Mouse (Mus musculus): ENCODE results near the gene Fbxo6. TPM values are rescaled to one million over a fixed set of nuclear protein-coding genes. Genes with fewer than 3 reads are reported as not detected.
A peak's percentile ranks its signal among the peaks of the same experiment; 100 is the strongest.
"Not testable (repeated sequence)": the region's sequence is repeated elsewhere in the genome, so short reads cannot be mapped to it uniquely, and the experiment has no call there.

Gene Fbxo6
- polyA plus RNA-seq, 1 experiment from 2014 or later = 11.3 TPM

GRCm38 (mm10) chr4:148120555-148120954, 31.4 kb downstream of the Fbxo6 start:
- no peak for ATAC-seq (replicated peaks; ENCODE audit: insufficient number of reproducible peaks, low FRiP score, low TSS enrichment, low read depth)

GRCm38 (mm10) chr4:148119578-148119977, 32.4 kb downstream of the Fbxo6 start:
- DNase-seq (ENCODE audit: low spot score); H3K27ac ChIP-seq (replicated peaks; ENCODE audit: low read depth, low read length); H3K4me2 ChIP-seq (ENCODE audit: low read depth, low read length); H3K4me1 ChIP-seq (ENCODE audit: control insufficient read depth, insufficient read depth, low read length); H3K27me3 ChIP-seq (ENCODE audit: control insufficient read depth, insufficient read depth, low read length); H3K4me3 ChIP-seq (ENCODE audit: low read depth, low read length); H3K9me3 ChIP-seq (replicated peaks; ENCODE audit: control insufficient read depth, low read length); H3K9ac ChIP-seq (replicated peaks; ENCODE audit: low read length); ATAC-seq (replicated peaks; ENCODE audit: insufficient number of reproducible peaks, low FRiP score, low TSS enrichment, low read depth); H3K36me3 ChIP-seq (replicated peaks; ENCODE audit: control insufficient read depth, insufficient read depth, low read depth, low read length): not testable (repeated sequence)
- WGBS = 86% methylated on average over 9 of the region's 9 CpGs

More at GRCm38 (mm10) chr4:148120555-148120954, 31.4 kb downstream of the Fbxo6 start:
- H3K27me3 ChIP-seq (ENCODE audit: control insufficient read depth, insufficient read depth, low read length) = no peaks in the 10 kb centered on the region
- no peaks in the 10 kb centered on the region; the same call in 1 of the 2 replicates for H3K9me3 ChIP-seq (replicated peaks; ENCODE audit: control insufficient read depth, low read length)
- no peaks in the 10 kb centered on the region for H3K36me3 ChIP-seq (replicated peaks; ENCODE audit: control insufficient read depth, insufficient read depth, low read depth, low read length)
- no peak overlapping the region for H3K4me3 ChIP-seq (ENCODE audit: low read depth, low read length)
- no peak overlapping the region for H3K9ac ChIP-seq (replicated peaks; ENCODE audit: low read length)
- H3K4me2 ChIP-seq (ENCODE audit: low read depth, low read length) = no peak overlapping the region
- peaks cover 3% of the 10 kb centered on the region; the same call in 1 of the 2 replicates for H3K4me1 ChIP-seq (ENCODE audit: control insufficient read depth, insufficient read depth, low read length)
- H3K27ac ChIP-seq (replicated peaks; ENCODE audit: low read depth, low read length) = no peak overlapping the region
- no peak for DNase-seq (ENCODE audit: low spot score)
- 81% methylated on average over 9 of the region's 9 CpGs for WGBS

- no peak overlapping the region for H3K9ac ChIP-seq (replicated peaks; ENCODE audit: low read length)
- no peak overlapping the region for H3K4me3 ChIP-seq (ENCODE audit: low read depth, low read length)
- no peak overlapping the region for H3K27ac ChIP-seq (replicated peaks; ENCODE audit: low read depth, low read length)
- no peaks in the 10 kb centered on the region; the same call in 1 of the 2 replicates for H3K9me3 ChIP-seq (replicated peaks; ENCODE audit: control insufficient read depth, low read length)
- no peak overlapping the region for H3K4me2 ChIP-seq (ENCODE audit: low read depth, low read length)
- ATAC-seq (replicated peaks; ENCODE audit: insufficient number of reproducible peaks, low FRiP score, low TSS enrichment, low read depth) (no peak), DNase-seq (ENCODE audit: low spot score) (no peak)
- WGBS = 71% methylated on average over 4 of the region's 4 CpGs
- no peaks in the 10 kb centered on the region for H3K27me3 ChIP-seq (ENCODE audit: control insufficient read depth, insufficient read depth, low read length)
- H3K4me1 ChIP-seq (ENCODE audit: control insufficient read depth, insufficient read depth, low read length) = peaks cover 1% of the 10 kb centered on the region; the same call in 1 of the 2 replicates
- H3K36me3 ChIP-seq (replicated peaks; ENCODE audit: control insufficient read depth, insufficient read depth, low read depth, low read length) = no peaks in the 10 kb centered on the region
These were observed 34.5 kb downstream of the Fbxo6 start for GRCm38 (mm10) chr4:148117392-148117791.

- DNase-seq (ENCODE audit: low spot score) = no peak
- Histone ChIP-seq H3K27ac (replicated peaks; ENCODE audit: low read depth, low read length) (no peak overlapping the region), H3K36me3 (replicated peaks; ENCODE audit: control insufficient read depth, insufficient read depth, low read depth, low read length) (no peaks in the 10 kb centered on the region), H3K4me3 (ENCODE audit: low read depth, low read length) (no peak overlapping the region), H3K27me3 (ENCODE audit: control insufficient read depth, insufficient read depth, low read length) (no peaks in the 10 kb centered on the region), H3K4me2 (ENCODE audit: low read depth, low read length) (no peak overlapping the region), H3K9me3 (replicated peaks; ENCODE audit: control insufficient read depth, low read length) (no peaks in the 10 kb centered on the region; the same call in 1 of the 2 replicates), H3K4me1 (ENCODE audit: control insufficient read depth, insufficient read depth, low read length) (no peaks in the 10 kb centered on the region), H3K9ac (replicated peaks; ENCODE audit: low read length) (no peak overlapping the region)
- no peak for ATAC-seq (replicated peaks; ENCODE audit: insufficient number of reproducible peaks, low FRiP score, low TSS enrichment, low read depth)
- WGBS = 72% methylated on average over 4 of the region's 4 CpGs
These were observed 35.3 kb downstream of the Fbxo6 start for GRCm38 (mm10) chr4:148116657-148117056.

- Histone ChIP-seq H3K4me3 (ENCODE audit: low read depth, low read length) (no peak overlapping the region), H3K36me3 (replicated peaks; ENCODE audit: control insufficient read depth, insufficient read depth, low read depth, low read length) (no peaks in the 10 kb centered on the region), H3K9ac (replicated peaks; ENCODE audit: low read length) (peak overlapping the region; percentile 41), H3K27ac (replicated peaks; ENCODE audit: low read depth, low read length) (no peak overlapping the region), H3K27me3 (ENCODE audit: control insufficient read depth, insufficient read depth, low read length) (no peaks in the 10 kb centered on the region), H3K9me3 (replicated peaks; ENCODE audit: control insufficient read depth, low read length) (no peaks in the 10 kb centered on the region; the same call in 1 of the 2 replicates), H3K4me1 (ENCODE audit: control insufficient read depth, insufficient read depth, low read length) (no peaks in the 10 kb centered on the region), H3K4me2 (ENCODE audit: low read depth, low read length) (no peak overlapping the region)
- 3% methylated on average over 15 of the region's 15 CpGs for WGBS
- ATAC-seq (replicated peaks; ENCODE audit: insufficient number of reproducible peaks, low FRiP score, low TSS enrichment, low read depth) = 0 out of 2 replicates have a peak, but pooled peaks have one; percentile 10
- peak; percentile 72 for DNase-seq (ENCODE audit: low spot score)
These were observed 36.5 kb downstream of the Fbxo6 start for GRCm38 (mm10) chr4:148115467-148115866.

GRCm38 (mm10) chr4:148114758-148115391, 37.1 kb downstream of the Fbxo6 start:
- peak overlapping the region; percentile 44 for H3K9ac ChIP-seq (replicated peaks; ENCODE audit: low read length)
- no peaks in the 10 kb centered on the region for H3K36me3 ChIP-seq (replicated peaks; ENCODE audit: control insufficient read depth, insufficient read depth, low read depth, low read length)
- WGBS = 2% methylated on average over 15 of the region's 15 CpGs
- ATAC-seq (replicated peaks; ENCODE audit: insufficient number of reproducible peaks, low FRiP score, low TSS enrichment, low read depth) = peak; percentile 63
- H3K27ac ChIP-seq (replicated peaks; ENCODE audit: low read depth, low read length) = no peak overlapping the region
- no peaks in the 10 kb centered on the region for H3K27me3 ChIP-seq (ENCODE audit: control insufficient read depth, insufficient read depth, low read length)
- peak; percentile 91 for DNase-seq (ENCODE audit: low spot score)
- H3K4me3 ChIP-seq (ENCODE audit: low read depth, low read length) = no peak overlapping the region
- H3K9me3 ChIP-seq (replicated peaks; ENCODE audit: control insufficient read depth, low read length) = no peaks in the 10 kb centered on the region; the same call in 1 of the 2 replicates
- no peak overlapping the region for H3K4me2 ChIP-seq (ENCODE audit: low read depth, low read length)
- H3K4me1 ChIP-seq (ENCODE audit: control insufficient read depth, insufficient read depth, low read length) = no peaks in the 10 kb centered on the region

- 81% methylated on average over 12 of the region's 12 CpGs for WGBS
These were observed 39.4 kb downstream of the Fbxo6 start for GRCm38 (mm10) chr4:148112519-148112918.

GRCm38 (mm10) chr4:148109215-148109614, 42.7 kb downstream of the Fbxo6 start:
- no peak overlapping the region for H3K9ac ChIP-seq (replicated peaks; ENCODE audit: low read length)
- no peaks in the 10 kb centered on the region for H3K36me3 ChIP-seq (replicated peaks; ENCODE audit: control insufficient read depth, insufficient read depth, low read depth, low read length)
- no peaks in the 10 kb centered on the region for H3K27me3 ChIP-seq (ENCODE audit: control insufficient read depth, insufficient read depth, low read length)
- DNase-seq (ENCODE audit: low spot score) = no peak
- ATAC-seq (replicated peaks; ENCODE audit: insufficient number of reproducible peaks, low FRiP score, low TSS enrichment, low read depth) = no peak
- no peaks in the 10 kb centered on the region for H3K9me3 ChIP-seq (replicated peaks; ENCODE audit: control insufficient read depth, low read length)
- H3K4me3 ChIP-seq (ENCODE audit: low read depth, low read length) = no peak overlapping the region
- no peak overlapping the region for H3K27ac ChIP-seq (replicated peaks; ENCODE audit: low read depth, low read length)
- no peak overlapping the region for H3K4me2 ChIP-seq (ENCODE audit: low read depth, low read length)
- no peaks in the 10 kb centered on the region for H3K4me1 ChIP-seq (ENCODE audit: control insufficient read depth, insufficient read depth, low read length)
- 80% methylated on average over 5 of the region's 5 CpGs for WGBS

More at GRCm38 (mm10) chr4:148112519-148112918, 39.4 kb downstream of the Fbxo6 start:
- H3K4me2 ChIP-seq (ENCODE audit: low read depth, low read length) = no peak overlapping the region
- H3K36me3 ChIP-seq (replicated peaks; ENCODE audit: control insufficient read depth, insufficient read depth, low read depth, low read length) = no peaks in the 10 kb centered on the region
- H3K9ac ChIP-seq (replicated peaks; ENCODE audit: low read length) = no peak overlapping the region
- no peak for DNase-seq (ENCODE audit: low spot score)
- no peaks in the 10 kb centered on the region for H3K27me3 ChIP-seq (ENCODE audit: control insufficient read depth, insufficient read depth, low read length)
- no peaks in the 10 kb centered on the region for H3K4me1 ChIP-seq (ENCODE audit: control insufficient read depth, insufficient read depth, low read length)
- no peak overlapping the region for H3K27ac ChIP-seq (replicated peaks; ENCODE audit: low read depth, low read length)
- no peak for ATAC-seq (replicated peaks; ENCODE audit: insufficient number of reproducible peaks, low FRiP score, low TSS enrichment, low read depth)
- H3K9me3 ChIP-seq (replicated peaks; ENCODE audit: control insufficient read depth, low read length) = no peaks in the 10 kb centered on the region; the same call in 1 of the 2 replicates
- no peak overlapping the region for H3K4me3 ChIP-seq (ENCODE audit: low read depth, low read length)
